Mouse (Mus musculus): Measurements from ENCODE around the gene 6030452D12Rik. TPM values are rescaled to one million over a fixed set of nuclear protein-coding genes. Genes with fewer than 3 reads are reported as not detected.

6030452D12Rik gene
- polyA plus RNA-seq (2015; fragmentation: Nextera tagmentation; extraction: Ambion mirVana), result not detected in 2 replicates

GRCm38 (mm10) chr8:106500018-106500685 lies at the start of gene 6030452D12Rik:
6030452D12Rik (plus strand) TSS chr8:106500522.
- DNase-seq (ENCODE audit: low spot score), result peak; percentile 83

GRCm38 (mm10) chr8:106451301-106452085 lies 48.8 kb upstream of the 6030452D12Rik start:
- no peaks in the 10 kb centered on the region for H3K9me3 ChIP-seq (ENCODE audit: low read length)
- H3K36me3 ChIP-seq (ENCODE audit: insufficient read depth, low read length), result no peaks in the 10 kb centered on the region
- H3K9ac ChIP-seq (replicated peaks; ENCODE audit: low read depth), result no peak overlapping the region
- no peaks in the 10 kb centered on the region for H3K4me1 ChIP-seq (ENCODE audit: insufficient read depth, low read depth, low read length)
- WGBS, result 70% methylated on average over 6 of the region's 6 CpGs
- H3K4me2 ChIP-seq (replicated peaks; ENCODE audit: low read depth, low read length), result no peak overlapping the region
- no peak overlapping the region for H3K27ac ChIP-seq (ENCODE audit: low read length)
- no peak for TF ChIP-seq EP300 (IDR thresholded peaks at IDR 0.05)
- TF ChIP-seq CTCF (IDR thresholded peaks at IDR 0.05), result no peak
- H3K27me3 ChIP-seq (replicated peaks; ENCODE audit: insufficient read depth, low read length), result no peaks in the 10 kb centered on the region
- ATAC-seq (no peak), DNase-seq (ENCODE audit: low spot score) (no peak)
- H3K4me3 ChIP-seq (ENCODE audit: low read depth, low read length), result no peak overlapping the region

More at GRCm38 (mm10) chr8:106500018-106500685, at the start of gene 6030452D12Rik:
- Histone ChIP-seq H3K9me3 (ENCODE audit: low read length) (no peaks in the 10 kb centered on the region), H3K9ac (replicated peaks; ENCODE audit: low read depth) (no peak within 1 kb of the TSS), H3K4me2 (replicated peaks; ENCODE audit: low read depth, low read length) (no peak within 1 kb of the TSS), H3K27ac (ENCODE audit: low read length) (peak within 1 kb of the TSS; percentile 33; the same call in 1 of the 2 replicates), H3K36me3 (ENCODE audit: insufficient read depth, low read length) (no peaks in the 10 kb centered on the region), H3K27me3 (replicated peaks; ENCODE audit: insufficient read depth, low read length) (no peaks in the 10 kb centered on the region), H3K4me3 (ENCODE audit: low read depth, low read length) (no peak within 1 kb of the TSS), H3K4me1 (ENCODE audit: insufficient read depth, low read depth, low read length) (no peaks in the 10 kb centered on the region)
- ATAC-seq, result peak; percentile 77
- no peak for TF ChIP-seq CTCF (IDR thresholded peaks at IDR 0.05)
- no peak for TF ChIP-seq EP300 (IDR thresholded peaks at IDR 0.05)
- WGBS, result 34% methylated on average over 8 of the region's 8 CpGs

GRCm38 (mm10) chr8:106452701-106453481 lies 47.4 kb upstream of the 6030452D12Rik start:
- Histone ChIP-seq H3K4me1 (ENCODE audit: insufficient read depth, low read depth, low read length) (no peaks in the 10 kb centered on the region), H3K27ac (ENCODE audit: low read length) (no peak overlapping the region), H3K4me2 (replicated peaks; ENCODE audit: low read depth, low read length) (no peak overlapping the region), H3K36me3 (ENCODE audit: insufficient read depth, low read length) (no peaks in the 10 kb centered on the region), H3K4me3 (ENCODE audit: low read depth, low read length) (no peak overlapping the region), H3K27me3 (replicated peaks; ENCODE audit: insufficient read depth, low read length) (no peaks in the 10 kb centered on the region), H3K9ac (replicated peaks; ENCODE audit: low read depth) (no peak overlapping the region), H3K9me3 (ENCODE audit: low read length) (no peaks in the 10 kb centered on the region)
- ATAC-seq (no peak), DNase-seq (ENCODE audit: low spot score) (no peak)
- WGBS, result 56% methylated on average over 12 of the region's 12 CpGs
- no peak for TF ChIP-seq CTCF (IDR thresholded peaks at IDR 0.05)
- TF ChIP-seq EP300 (IDR thresholded peaks at IDR 0.05), result no peak

- no peak overlapping the region for H3K27ac ChIP-seq (ENCODE audit: low read length)
- WGBS, result 50% methylated on average over 11 of the region's 11 CpGs
These were observed 46.3 kb upstream of the 6030452D12Rik start for GRCm38 (mm10) chr8:106454036-106454435.

GRCm38 (mm10) chr8:106462131-106462530 lies 38.2 kb upstream of the 6030452D12Rik start:
- 52% methylated on average over 5 of the region's 5 CpGs for WGBS
- Histone ChIP-seq H3K4me1 (ENCODE audit: insufficient read depth, low read depth, low read length) (no peaks in the 10 kb centered on the region), H3K27ac (ENCODE audit: low read length) (no peak overlapping the region), H3K4me3 (ENCODE audit: low read depth, low read length) (no peak overlapping the region), H3K36me3 (ENCODE audit: insufficient read depth, low read length) (no peaks in the 10 kb centered on the region), H3K9me3 (ENCODE audit: low read length) (no peaks in the 10 kb centered on the region), H3K4me2 (replicated peaks; ENCODE audit: low read depth, low read length) (no peak overlapping the region), H3K27me3 (replicated peaks; ENCODE audit: insufficient read depth, low read length) (no peaks in the 10 kb centered on the region), H3K9ac (replicated peaks; ENCODE audit: low read depth) (no peak overlapping the region)
- TF ChIP-seq CTCF (IDR thresholded peaks at IDR 0.05) (no peak), EP300 (IDR thresholded peaks at IDR 0.05) (no peak)
- DNase-seq (ENCODE audit: low spot score) (no peak), ATAC-seq (no peak)

More at GRCm38 (mm10) chr8:106454036-106454435, 46.3 kb upstream of the 6030452D12Rik start:
- Histone ChIP-seq H3K4me3 (ENCODE audit: low read depth, low read length) (no peak overlapping the region), H3K36me3 (ENCODE audit: insufficient read depth, low read length) (no peaks in the 10 kb centered on the region), H3K4me1 (ENCODE audit: insufficient read depth, low read depth, low read length) (no peaks in the 10 kb centered on the region), H3K4me2 (replicated peaks; ENCODE audit: low read depth, low read length) (no peak overlapping the region), H3K27me3 (replicated peaks; ENCODE audit: insufficient read depth, low read length) (no peaks in the 10 kb centered on the region), H3K9ac (replicated peaks; ENCODE audit: low read depth) (no peak overlapping the region), H3K9me3 (ENCODE audit: low read length) (no peaks in the 10 kb centered on the region)
- DNase-seq (ENCODE audit: low spot score) (no peak), ATAC-seq (peak; percentile 46)
- TF ChIP-seq CTCF (IDR thresholded peaks at IDR 0.05) (no peak), EP300 (IDR thresholded peaks at IDR 0.05) (no peak)

- DNase-seq (ENCODE audit: low spot score), result no peak
- no peaks in the 10 kb centered on the region for H3K36me3 ChIP-seq (ENCODE audit: insufficient read depth, low read length)
- no peak overlapping the region for H3K4me2 ChIP-seq (replicated peaks; ENCODE audit: low read depth, low read length)
- TF ChIP-seq CTCF (IDR thresholded peaks at IDR 0.05) (no peak), EP300 (IDR thresholded peaks at IDR 0.05) (no peak)
- H3K27me3 ChIP-seq (replicated peaks; ENCODE audit: insufficient read depth, low read length), result no peaks in the 10 kb centered on the region
- WGBS, result 83% methylated on average over 6 of the region's 6 CpGs
- H3K27ac ChIP-seq (ENCODE audit: low read length), result no peak overlapping the region
- no peaks in the 10 kb centered on the region for H3K9me3 ChIP-seq (ENCODE audit: low read length)
- no peak for ATAC-seq
- H3K4me1 ChIP-seq (ENCODE audit: insufficient read depth, low read depth, low read length), result no peaks in the 10 kb centered on the region
- no peak overlapping the region for H3K9ac ChIP-seq (replicated peaks; ENCODE audit: low read depth)
- H3K4me3 ChIP-seq (ENCODE audit: low read depth, low read length), result no peak overlapping the region
These were observed 36.5 kb upstream of the 6030452D12Rik start for GRCm38 (mm10) chr8:106463795-106464194.
